Mouse (Mus musculus) thymus, adult 2 months (tissue): ENCODE measurements around the gene Plxna1. TPM values are rescaled to one million over a fixed set of nuclear protein-coding genes. Genes with fewer than 3 reads are reported as not detected.

Experiments used
- DNase-seq: peaks from one replicate; pipeline ENCODE4 v3.0.0; 2021
- H3K27ac ChIP-seq: fragments of 200-500 bp; 2 replicates; pipeline ENCODE4 v1.5.1; 2012; ENCODE audit warnings: low read length, control low read depth; ENCODE audit not compliant: control insufficient read depth, insufficient read depth
- H3K27me3 ChIP-seq: fragments of 200-500 bp; 2 replicates; pipeline ENCODE4 v1.6.1; 2012; ENCODE audit warnings: mild to moderate bottlenecking, low read length, moderate library complexity, mixed read lengths; ENCODE audit not compliant: control insufficient read depth, insufficient read depth
- H3K36me3 ChIP-seq: fragments of 200-500 bp; 2 replicates; pipeline ENCODE4 v1.6.1; 2012; ENCODE audit warnings: mild to moderate bottlenecking, low read length, moderate library complexity; ENCODE audit not compliant: control insufficient read depth, insufficient read depth
- H3K4me1 ChIP-seq: fragments of 200-500 bp; replicated peaks from 2 replicates; pipeline ENCODE4 v1.6.1; 2012; ENCODE audit warnings: low read length; ENCODE audit not compliant: control insufficient read depth, insufficient read depth
- H3K4me3 ChIP-seq: fragments of 200-500 bp; 2 replicates; pipeline ENCODE4 v1.5.1; 2012; ENCODE audit warnings: mild to moderate bottlenecking, low read length, control low read depth, moderate library complexity; ENCODE audit not compliant: control insufficient read depth, insufficient read depth
- CTCF ChIP-seq: fragments of 200-500 bp; IDR thresholded peaks from 2 replicates; pipeline ENCODE4 v1.5.1; 2012; ENCODE audit warnings: mild to moderate bottlenecking, control low read depth, low read length, moderate library complexity, borderline replicate concordance; ENCODE audit not compliant: control insufficient read depth, poor library complexity, insufficient read depth; ENCODE audit errors: extremely low read depth
- POLR2A ChIP-seq: fragments of 200-500 bp; IDR thresholded peaks from 2 replicates; pipeline ENCODE4 v1.6.1; 2012; ENCODE audit warnings: mild to moderate bottlenecking, low read length, control low read depth, moderate library complexity; ENCODE audit not compliant: control insufficient read depth, poor library complexity, insufficient read depth; ENCODE audit errors: extremely low read depth
- WGBS: fragments of 180-500 bp; shearing (Covaris S2); methylation state at CpG from one replicate; pipeline ENCODE4 v1.1.7; 2018; 5-methylcytosine and 5-hydroxymethylcytosine counted together
- polyA plus RNA-seq: library from polyadenylated mRNA; depleted of rRNA; stranded (reverse); fragments of >200 nt; gene quantifications from 2 replicates; pipeline ENCODE4 v1.2.3, GENCODE M21; 2012

Plxna1 gene
- polyA plus RNA-seq, 1 experiment = 51.5 TPM

GRCm38 (mm10) chr6:89338733-89339132 lies 23.7 kb downstream of the Plxna1 start:
- no peak for DNase-seq
- Histone ChIP-seq H3K36me3 (no peaks in the 10 kb centered on the region), H3K27ac (no peak overlapping the region)

GRCm38 (mm10) chr6:89337574-89337973 lies 24.8 kb downstream of the Plxna1 start:
- no peak overlapping the region for H3K4me3 ChIP-seq
- no peaks in the 10 kb centered on the region for H3K36me3 ChIP-seq
- TF ChIP-seq POLR2A = no peak
- TF ChIP-seq CTCF = no peak
- H3K27ac ChIP-seq = no peak overlapping the region
- no peaks in the 10 kb centered on the region for H3K4me1 ChIP-seq
- no peaks in the 10 kb centered on the region for H3K27me3 ChIP-seq
- no peak for DNase-seq
- WGBS = 93% methylated on average over 9 of the region's 9 CpGs

More at GRCm38 (mm10) chr6:89338733-89339132, 23.7 kb downstream of the Plxna1 start:
- 97% methylated on average over 8 of the region's 8 CpGs for WGBS
- Histone ChIP-seq H3K4me1 (no peaks in the 10 kb centered on the region), H3K27me3 (no peaks in the 10 kb centered on the region), H3K4me3 (no peak overlapping the region)
- TF ChIP-seq POLR2A (no peak), CTCF (no peak)

GRCm38 (mm10) chr6:89333964-89334702 lies 28.3 kb downstream of the Plxna1 start:
- no peak overlapping the region for H3K27ac ChIP-seq
- no peak for TF ChIP-seq CTCF
- no peak for TF ChIP-seq POLR2A
- no peak overlapping the region for H3K4me3 ChIP-seq
- WGBS = 96% methylated on average over 12 of the region's 12 CpGs
- H3K27me3 ChIP-seq = no peaks in the 10 kb centered on the region
- H3K36me3 ChIP-seq = no peaks in the 10 kb centered on the region
- H3K4me1 ChIP-seq = no peaks in the 10 kb centered on the region
- no peak for DNase-seq

GRCm38 (mm10) chr6:89330957-89331356 lies 31.5 kb downstream of the Plxna1 start:
- TF ChIP-seq CTCF = no peak
- Histone ChIP-seq H3K27me3 (no peaks in the 10 kb centered on the region), H3K36me3 (no peaks in the 10 kb centered on the region), H3K4me3 (no peak overlapping the region), H3K27ac (no peak overlapping the region), H3K4me1 (no peaks in the 10 kb centered on the region)
- DNase-seq = no peak
- WGBS = 95% methylated on average over 10 of the region's 10 CpGs

GRCm38 (mm10) chr6:89328634-89329033 lies 33.8 kb downstream of the Plxna1 start:
- H3K4me3 ChIP-seq = no peak overlapping the region
- H3K27ac ChIP-seq = no peak overlapping the region
- DNase-seq = no peak
- no peaks in the 10 kb centered on the region for H3K4me1 ChIP-seq
- WGBS = 92% methylated on average over 4 of the region's 4 CpGs
- H3K27me3 ChIP-seq = no peaks in the 10 kb centered on the region
- no peaks in the 10 kb centered on the region for H3K36me3 ChIP-seq
- TF ChIP-seq POLR2A (no peak), CTCF (no peak)

GRCm38 (mm10) chr6:89327746-89328491 lies 34.5 kb downstream of the Plxna1 start:
- H3K4me3 ChIP-seq = no peak overlapping the region
- no peaks in the 10 kb centered on the region for H3K27me3 ChIP-seq
- TF ChIP-seq POLR2A (no peak), CTCF (no peak)
- no peak overlapping the region for H3K27ac ChIP-seq
- H3K4me1 ChIP-seq = no peaks in the 10 kb centered on the region
- no peaks in the 10 kb centered on the region for H3K36me3 ChIP-seq
- 91% methylated on average over 15 of the region's 15 CpGs for WGBS
- no peak for DNase-seq

- TF ChIP-seq CTCF (no peak), POLR2A (no peak)
- H3K4me3 ChIP-seq = no peak overlapping the region
- no peaks in the 10 kb centered on the region for H3K36me3 ChIP-seq
- no peak for DNase-seq
- WGBS = 90% methylated on average over 4 of the region's 4 CpGs
- H3K4me1 ChIP-seq = no peaks in the 10 kb centered on the region
- H3K27ac ChIP-seq = no peak overlapping the region
- no peaks in the 10 kb centered on the region for H3K27me3 ChIP-seq
Measured at GRCm38 (mm10) chr6:89324842-89325241, 37.6 kb downstream of the Plxna1 start.
